Mouse (Mus musculus) lung, adult 2 months (tissue): ENCODE results near the gene Unc119b.

Experiments used
- CTCF ChIP-seq: fragments of 200-500 bp; IDR thresholded peaks from 2 replicates; pipeline ENCODE4 v1.5.1; 2011; ENCODE audit warnings: mild to moderate bottlenecking, low read length, control low read depth; ENCODE audit not compliant: insufficient read depth
- POLR2A ChIP-seq: fragments of 200-500 bp; IDR thresholded peaks from 2 replicates; pipeline ENCODE4 v1.6.1; 2011; ENCODE audit warnings: low read depth, mild to moderate bottlenecking, control low read depth, low read length, borderline replicate concordance; ENCODE audit errors: extremely low read depth

- no peak for TF ChIP-seq CTCF
- TF ChIP-seq POLR2A, result no peak
Observed at GRCm38 (mm10) chr5:115132465-115132864, 2.3 kb downstream of the Unc119b start.
